Mouse (Mus musculus) right cerebral cortex, adult 18-20 months (tissue): ENCODE measurements at regions not wholly inside any gene's neighbourhood (a gene's known extent, or its start where the extent isn't known, plus 50 kb on each side); places are given as distances from the start of the nearest gene placed in this dataset.

ENCODE experiments used
- DNase-seq: peaks from one replicate; pipeline ENCODE4 v3.0.0; 2022; ENCODE audit warnings: mixed read lengths

- DNase-seq, result no peak
Measured at GRCm38 (mm10) chr8:9042835-9043792, 352.8 kb upstream of the Arglu1 start.

- no peak for DNase-seq
Measured at GRCm38 (mm10) chr8:9029156-9029555, 338.8 kb upstream of the Arglu1 start.

GRCm38 (mm10) chr8:9027672-9028071 lies 337.4 kb upstream of the Arglu1 start:
- no peak for DNase-seq

- DNase-seq, result no peak
Measured at GRCm38 (mm10) chr8:9025872-9026271, 335.6 kb upstream of the Arglu1 start.

GRCm38 (mm10) chr8:9025378-9025777 lies 335.1 kb upstream of the Arglu1 start:
- no peak for DNase-seq

- DNase-seq, result no peak
Measured at GRCm38 (mm10) chr8:9020744-9021143, 330.4 kb upstream of the Arglu1 start.

GRCm38 (mm10) chr8:9020180-9020579 lies 329.9 kb upstream of the Arglu1 start:
- DNase-seq, result no peak

GRCm38 (mm10) chr8:9011785-9012510 lies 321.6 kb upstream of the Arglu1 start:
- no peak for DNase-seq

GRCm38 (mm10) chr8:9008006-9008780 lies 317.9 kb upstream of the Arglu1 start:
- DNase-seq, result no peak

- DNase-seq, result peak; percentile 48
Measured at GRCm38 (mm10) chr8:8999914-9000313, 309.6 kb upstream of the Arglu1 start.

GRCm38 (mm10) chr8:8997621-8998020 lies 307.3 kb upstream of the Arglu1 start:
- DNase-seq, result no peak

GRCm38 (mm10) chr8:8994596-8995189 lies 304.4 kb upstream of the Arglu1 start:
- peak; percentile 56 for DNase-seq

- peak; percentile 53 for DNase-seq
Measured at GRCm38 (mm10) chr8:8994008-8994407, 303.7 kb upstream of the Arglu1 start.

- peak; percentile 81 for DNase-seq
Measured at GRCm38 (mm10) chr8:8992461-8993032, 302.2 kb upstream of the Arglu1 start.

GRCm38 (mm10) chr8:8991026-8991425 lies 300.7 kb upstream of the Arglu1 start:
- DNase-seq, result no peak

GRCm38 (mm10) chr8:8986068-8986467 lies 295.7 kb upstream of the Arglu1 start:
- DNase-seq, result no peak

- no peak for DNase-seq
Measured at GRCm38 (mm10) chr8:8985395-8985794, 295.1 kb upstream of the Arglu1 start.

- no peak for DNase-seq
Measured at GRCm38 (mm10) chr8:8984829-8985251, 294.5 kb upstream of the Arglu1 start.

- DNase-seq, result no peak
Measured at GRCm38 (mm10) chr8:8984159-8984828, 294.0 kb upstream of the Arglu1 start.

- DNase-seq, result no peak
Measured at GRCm38 (mm10) chr8:8983133-8983661, 292.9 kb upstream of the Arglu1 start.

- no peak for DNase-seq
Measured at GRCm38 (mm10) chr8:8978969-8979368, 288.6 kb upstream of the Arglu1 start.
